Mouse (Mus musculus): ENCODE measurements at regions not wholly inside any gene's neighbourhood (a gene's known extent, or its start where the extent isn't known, plus 50 kb on each side); places are given as distances from the start of the nearest gene placed in this dataset.
A peak's percentile ranks its signal among the peaks of the same experiment; 100 is the strongest.

DNA sequence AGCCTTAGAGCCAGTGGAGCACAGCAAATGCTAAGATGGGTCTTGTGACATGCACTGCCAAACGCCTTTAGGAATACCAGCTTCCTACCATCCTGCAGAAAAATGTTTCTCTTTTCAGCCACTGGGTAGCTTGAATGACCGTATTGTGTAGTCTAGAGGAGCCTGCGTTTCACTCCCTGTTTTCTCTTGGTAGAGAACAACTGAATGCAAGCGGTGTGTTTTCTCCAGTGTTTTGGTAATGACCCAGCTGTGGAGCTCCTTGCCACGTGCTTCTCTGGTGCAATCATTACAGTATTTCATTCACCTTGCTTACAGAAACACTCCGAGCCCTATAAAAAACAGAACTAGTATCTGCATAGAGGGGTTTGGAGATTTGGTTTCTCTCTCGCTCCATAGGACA, 193.5 kb downstream of the Rdh14 start:
- H3K27ac ChIP-seq (ENCODE audit: insufficient read depth, low read length), result no peak overlapping the region
- no peak for TF ChIP-seq CTCF (IDR thresholded peaks at IDR 0.05; ENCODE audit: low read depth, low read length)
- TF ChIP-seq POLR2A (IDR thresholded peaks at IDR 0.05; ENCODE audit: insufficient read depth, low read length), result no peak
- no peak for TF ChIP-seq EP300 (IDR thresholded peaks at IDR 0.05; ENCODE audit: insufficient read depth, low read depth, low read length)
- no peaks in the 10 kb centered on the region for H3K4me1 ChIP-seq (ENCODE audit: control insufficient read depth, insufficient read depth, low read length)
- no peaks in the 10 kb centered on the region for H3K9me3 ChIP-seq (replicated peaks; ENCODE audit: control insufficient read depth, insufficient read depth, low read length, poor library complexity, severe bottlenecking)
- no peak overlapping the region for H3K4me3 ChIP-seq (ENCODE audit: low read depth, low read length)
- no peaks in the 10 kb centered on the region; the same call in 1 of the 2 replicates for H3K27me3 ChIP-seq (ENCODE audit: control insufficient read depth, insufficient read depth, low read length, poor library complexity, severe bottlenecking)
- H3K36me3 ChIP-seq (ENCODE audit: control insufficient read depth, insufficient read depth, low read length, poor library complexity, severe bottlenecking), result no peaks in the 10 kb centered on the region
- H3K9ac ChIP-seq (ENCODE audit: low read depth, poor library complexity, severe bottlenecking), result no peak overlapping the region

DNA sequence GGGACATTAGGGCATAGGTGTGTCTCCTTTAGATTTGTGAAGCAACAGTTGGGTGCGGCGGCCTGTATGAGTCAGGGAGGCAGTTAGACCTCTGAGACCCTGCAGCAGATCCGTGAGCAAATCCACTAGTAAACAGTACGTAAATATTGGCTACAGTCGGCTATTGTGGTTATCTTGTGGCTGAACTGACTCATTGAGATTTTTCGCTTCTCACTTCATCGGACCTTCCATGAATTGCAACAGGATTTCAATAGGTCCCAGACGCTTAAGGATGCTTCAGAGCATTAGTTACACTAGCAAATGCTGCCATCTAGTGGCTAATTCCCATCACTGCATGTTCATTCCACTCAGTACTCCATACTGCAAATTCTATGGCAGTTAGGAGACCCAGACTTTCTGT, 199.0 kb downstream of the Rdh14 start:
- Histone ChIP-seq H3K4me3 (ENCODE audit: low read depth, low read length) (no peak overlapping the region), H3K9me3 (replicated peaks; ENCODE audit: control insufficient read depth, insufficient read depth, low read length, poor library complexity, severe bottlenecking) (no peaks in the 10 kb centered on the region), H3K27ac (ENCODE audit: insufficient read depth, low read length) (no peak overlapping the region), H3K9ac (ENCODE audit: low read depth, poor library complexity, severe bottlenecking) (no peak overlapping the region), H3K4me1 (ENCODE audit: control insufficient read depth, insufficient read depth, low read length) (no peaks in the 10 kb centered on the region), H3K27me3 (ENCODE audit: control insufficient read depth, insufficient read depth, low read length, poor library complexity, severe bottlenecking) (no peaks in the 10 kb centered on the region), H3K36me3 (ENCODE audit: control insufficient read depth, insufficient read depth, low read length, poor library complexity, severe bottlenecking) (no peaks in the 10 kb centered on the region)
- TF ChIP-seq EP300 (IDR thresholded peaks at IDR 0.05; ENCODE audit: insufficient read depth, low read depth, low read length) (no peak), CTCF (IDR thresholded peaks at IDR 0.05; ENCODE audit: low read depth, low read length) (no peak), POLR2A (IDR thresholded peaks at IDR 0.05; ENCODE audit: insufficient read depth, low read length) (no peak)

DNA sequence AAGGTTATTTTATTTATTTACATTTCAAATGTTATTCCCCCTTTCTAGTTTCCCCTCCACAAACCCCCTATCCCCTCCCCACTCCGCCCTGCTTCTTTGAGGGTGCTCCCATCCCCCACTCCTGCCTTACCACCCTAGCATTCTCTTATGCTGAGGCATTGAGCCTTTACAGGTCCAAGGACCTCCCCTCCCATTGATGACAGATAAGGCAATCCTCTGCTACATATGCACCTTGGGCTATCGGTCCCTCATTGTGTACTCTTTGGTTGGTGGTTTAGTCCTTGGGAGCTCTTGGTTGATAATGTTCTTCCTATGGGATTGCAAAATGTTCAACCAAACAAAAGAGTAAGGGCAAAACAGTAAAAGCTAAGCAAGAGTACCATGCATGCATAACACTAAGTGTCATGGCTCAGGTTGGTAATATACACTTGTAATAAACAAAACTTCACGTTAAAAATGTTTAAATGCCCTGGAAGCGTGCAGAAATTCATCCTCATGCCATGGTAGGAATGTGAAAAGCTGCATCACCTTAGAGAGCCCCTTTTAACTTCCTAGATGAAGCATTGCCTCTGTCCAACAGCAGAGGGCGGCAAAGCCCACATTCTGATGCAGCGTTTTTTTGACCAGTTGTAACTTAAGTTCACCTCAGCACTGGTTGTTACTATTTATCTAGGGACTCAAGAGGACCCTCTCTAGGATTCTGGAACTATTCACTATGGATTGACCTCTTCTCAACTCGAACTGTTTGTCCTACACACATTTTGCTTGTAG, 207.6 kb downstream of the Rdh14 start:
- H3K4me1 ChIP-seq (ENCODE audit: control insufficient read depth, insufficient read depth, low read length), result no peaks in the 10 kb centered on the region
- H3K9ac ChIP-seq (ENCODE audit: low read depth, poor library complexity, severe bottlenecking), result no peak overlapping the region
- no peak overlapping the region for H3K4me3 ChIP-seq (ENCODE audit: low read depth, low read length)
- no peak overlapping the region for H3K27ac ChIP-seq (ENCODE audit: insufficient read depth, low read length)
- TF ChIP-seq CTCF (IDR thresholded peaks at IDR 0.05; ENCODE audit: low read depth, low read length) (peak; percentile 26), POLR2A (IDR thresholded peaks at IDR 0.05; ENCODE audit: insufficient read depth, low read length) (no peak)
- no peaks in the 10 kb centered on the region for H3K36me3 ChIP-seq (ENCODE audit: control insufficient read depth, insufficient read depth, low read length, poor library complexity, severe bottlenecking)
- H3K27me3 ChIP-seq (ENCODE audit: control insufficient read depth, insufficient read depth, low read length, poor library complexity, severe bottlenecking), result no peaks in the 10 kb centered on the region
- no peaks in the 10 kb centered on the region for H3K9me3 ChIP-seq (replicated peaks; ENCODE audit: control insufficient read depth, insufficient read depth, low read length, poor library complexity, severe bottlenecking)

DNA sequence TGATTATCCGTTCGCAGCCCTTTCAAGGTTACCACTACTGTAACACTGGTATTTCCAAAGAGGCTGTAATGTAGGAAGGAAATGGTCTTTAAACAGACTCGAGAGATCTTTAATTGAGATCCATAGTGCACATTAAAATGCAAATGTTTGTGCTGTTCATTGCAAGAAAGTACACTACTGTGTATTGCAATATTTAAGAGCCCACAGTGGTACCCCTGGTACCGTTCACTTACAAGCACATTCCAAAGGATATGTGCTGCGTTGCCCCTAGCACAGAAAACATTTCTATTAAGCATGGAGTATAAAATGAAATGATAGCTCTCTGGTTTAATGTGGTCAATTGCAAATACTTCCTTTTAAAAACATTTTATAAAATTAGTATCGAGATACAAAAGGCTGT, 209.5 kb downstream of the Rdh14 start:
- TF ChIP-seq CTCF (IDR thresholded peaks at IDR 0.05; ENCODE audit: low read depth, low read length) (no peak), POLR2A (IDR thresholded peaks at IDR 0.05; ENCODE audit: insufficient read depth, low read length) (no peak), EP300 (IDR thresholded peaks at IDR 0.05; ENCODE audit: insufficient read depth, low read depth, low read length) (no peak)
- Histone ChIP-seq H3K9ac (ENCODE audit: low read depth, poor library complexity, severe bottlenecking) (no peak overlapping the region), H3K9me3 (replicated peaks; ENCODE audit: control insufficient read depth, insufficient read depth, low read length, poor library complexity, severe bottlenecking) (0 out of 2 replicates have a peak, but pooled peaks cover 4% of the 10 kb centered on the region), H3K36me3 (ENCODE audit: control insufficient read depth, insufficient read depth, low read length, poor library complexity, severe bottlenecking) (no peaks in the 10 kb centered on the region), H3K27ac (ENCODE audit: insufficient read depth, low read length) (no peak overlapping the region), H3K4me3 (ENCODE audit: low read depth, low read length) (no peak overlapping the region), H3K4me1 (ENCODE audit: control insufficient read depth, insufficient read depth, low read length) (no peaks in the 10 kb centered on the region), H3K27me3 (ENCODE audit: control insufficient read depth, insufficient read depth, low read length, poor library complexity, severe bottlenecking) (no peaks in the 10 kb centered on the region)

DNA sequence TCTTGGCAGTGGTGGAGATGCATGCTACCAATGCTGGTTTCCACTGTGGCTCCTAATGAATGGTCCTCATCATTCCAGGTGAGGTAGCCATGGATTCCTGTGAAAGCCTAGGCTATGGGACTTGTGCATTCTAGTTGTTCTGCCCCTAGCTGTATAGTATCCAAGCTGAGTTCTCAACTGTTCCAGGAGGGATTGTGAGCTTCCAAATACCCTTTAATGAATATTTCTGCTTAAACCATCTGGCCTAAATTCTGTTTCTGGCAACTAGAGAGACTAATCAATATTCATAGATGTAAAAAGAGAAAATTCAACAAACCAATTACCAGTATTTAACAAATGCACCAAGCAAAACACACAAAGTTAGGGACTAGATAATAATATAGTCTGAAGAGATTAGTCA, 227.7 kb downstream of the Rdh14 start:
- H3K27me3 ChIP-seq (ENCODE audit: control insufficient read depth, insufficient read depth, low read length, poor library complexity, severe bottlenecking), result no peaks in the 10 kb centered on the region
- H3K9me3 ChIP-seq (replicated peaks; ENCODE audit: control insufficient read depth, insufficient read depth, low read length, poor library complexity, severe bottlenecking), result no peaks in the 10 kb centered on the region
- H3K27ac ChIP-seq (ENCODE audit: insufficient read depth, low read length), result no peak overlapping the region
- no peaks in the 10 kb centered on the region for H3K4me1 ChIP-seq (ENCODE audit: control insufficient read depth, insufficient read depth, low read length)
- no peaks in the 10 kb centered on the region for H3K36me3 ChIP-seq (ENCODE audit: control insufficient read depth, insufficient read depth, low read length, poor library complexity, severe bottlenecking)
- TF ChIP-seq CTCF (IDR thresholded peaks at IDR 0.05; ENCODE audit: low read depth, low read length) (no peak), EP300 (IDR thresholded peaks at IDR 0.05; ENCODE audit: insufficient read depth, low read depth, low read length) (no peak), POLR2A (IDR thresholded peaks at IDR 0.05; ENCODE audit: insufficient read depth, low read length) (no peak)
- no peak overlapping the region for H3K9ac ChIP-seq (ENCODE audit: low read depth, poor library complexity, severe bottlenecking)
- no peak overlapping the region for H3K4me3 ChIP-seq (ENCODE audit: low read depth, low read length)

DNA sequence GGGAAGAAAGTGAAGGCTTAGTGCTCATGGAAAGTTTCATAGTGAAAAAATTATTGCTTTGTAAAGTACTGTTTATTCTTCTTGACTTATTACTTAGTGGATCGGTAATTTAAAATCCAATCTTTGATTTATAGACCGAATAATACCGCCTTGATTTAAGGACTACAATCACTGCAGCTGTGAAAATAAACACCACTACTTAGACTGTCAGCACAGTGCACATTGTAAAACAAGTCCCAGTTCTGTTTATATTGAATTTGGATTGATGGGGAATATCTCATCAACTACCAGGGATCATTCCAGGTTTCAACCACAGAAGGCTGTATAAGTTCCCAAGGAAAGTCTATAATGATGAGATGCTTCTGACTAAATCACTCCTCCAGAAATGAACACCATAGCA, 230.0 kb downstream of the Rdh14 start:
- H3K27me3 ChIP-seq (ENCODE audit: control insufficient read depth, insufficient read depth, low read length, poor library complexity, severe bottlenecking), result no peaks in the 10 kb centered on the region
- H3K4me3 ChIP-seq (ENCODE audit: low read depth, low read length), result no peak overlapping the region
- no peak overlapping the region for H3K9ac ChIP-seq (ENCODE audit: low read depth, poor library complexity, severe bottlenecking)
- H3K4me1 ChIP-seq (ENCODE audit: control insufficient read depth, insufficient read depth, low read length), result no peaks in the 10 kb centered on the region
- no peaks in the 10 kb centered on the region for H3K9me3 ChIP-seq (replicated peaks; ENCODE audit: control insufficient read depth, insufficient read depth, low read length, poor library complexity, severe bottlenecking)
- H3K27ac ChIP-seq (ENCODE audit: insufficient read depth, low read length), result no peak overlapping the region
- TF ChIP-seq EP300 (IDR thresholded peaks at IDR 0.05; ENCODE audit: insufficient read depth, low read depth, low read length) (no peak), CTCF (IDR thresholded peaks at IDR 0.05; ENCODE audit: low read depth, low read length) (no peak), POLR2A (IDR thresholded peaks at IDR 0.05; ENCODE audit: insufficient read depth, low read length) (no peak)
- H3K36me3 ChIP-seq (ENCODE audit: control insufficient read depth, insufficient read depth, low read length, poor library complexity, severe bottlenecking), result no peaks in the 10 kb centered on the region
